Mouse (Mus musculus) megakaryocyte, embryonic 14.5 days (primary cell): ENCODE measurements around the gene Gm5431. TPM values are rescaled to one million over a fixed set of nuclear protein-coding genes. Genes with fewer than 3 reads are reported as not detected.
A peak's percentile ranks its signal among the peaks of the same experiment; 100 is the strongest.
"Not testable (repeated sequence)": the region's sequence is repeated elsewhere in the genome, so short reads cannot be mapped to it uniquely, and the experiment has no call there.

Experiments
- H3K27me3 ChIP-seq: replicated peaks from 2 replicates; pipeline ENCODE3; 2012; ENCODE audit warnings: inconsistent platforms
- H3K36me3 ChIP-seq: replicated peaks from 2 replicates; pipeline ENCODE3; 2012; ENCODE audit warnings: low read length, inconsistent platforms, mixed read lengths
- H3K4me1 ChIP-seq: 2 replicates; pipeline ENCODE4 v1.6.1; 2012; ENCODE audit warnings: inconsistent platforms
- H3K4me3 ChIP-seq: replicated peaks from 2 replicates; pipeline ENCODE3; 2012; ENCODE audit warnings: moderate library complexity, mild to moderate bottlenecking, inconsistent platforms
- H3K9me3 ChIP-seq: 2 replicates; pipeline ENCODE4 v1.6.1; 2012; ENCODE audit warnings: inconsistent platforms
- FLI1 ChIP-seq: IDR thresholded peaks from 2 replicates; pipeline ENCODE4 v1.6.1; 2012; ENCODE audit warnings: low read length, inconsistent platforms, mixed read lengths
- GATA1 ChIP-seq: IDR thresholded peaks from 3 replicates; pipeline ENCODE4 v1.6.1; 2012; ENCODE audit warnings: mixed read lengths, low read length, inconsistent platforms, borderline replicate concordance
- polyA plus RNA-seq: library from polyadenylated mRNA; stranded (reverse); fragments of >175 nt; gene quantifications from 2 replicates; pipeline ENCODE4 v1.2.3, GENCODE M21; 2012; ENCODE audit warnings: low replicate concordance; ENCODE audit not compliant: insufficient read depth

Gene Gm5431
- polyA plus RNA-seq, result 0.45 TPM in 1 of 2 replicates, not detected in the other

DNA sequence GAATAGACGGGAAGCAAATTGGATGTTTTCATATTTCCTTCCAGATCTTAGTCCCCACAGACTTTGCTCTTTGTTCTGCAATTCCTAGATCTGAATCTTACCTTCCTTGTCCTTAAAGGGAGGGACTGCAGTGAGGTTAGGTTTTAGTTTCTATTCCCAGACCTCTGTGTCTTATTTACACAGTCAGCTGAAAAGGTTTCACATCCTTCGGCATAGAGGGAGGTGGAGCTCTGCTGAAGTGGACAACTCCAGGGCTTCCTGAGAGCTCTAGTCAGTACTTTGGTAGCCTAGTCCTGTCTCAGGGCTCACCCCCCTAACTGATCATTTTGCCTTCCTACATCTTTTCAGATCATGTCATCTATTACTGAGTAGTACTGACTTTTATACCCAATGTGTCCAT is at the start of gene Gm5431:
Gm5431 (minus strand) TSS at position 194 of the 400 bp plus-strand sequence.
- Histone ChIP-seq H3K4me1 (peaks cover 30% of the 10 kb centered on the region), H3K27me3 (peaks cover 3% of the 10 kb centered on the region), H3K9me3 (no peaks in the 10 kb centered on the region), H3K36me3 (no peaks in the 10 kb centered on the region), H3K4me3 (peak within 1 kb of the TSS; percentile 66)
- TF ChIP-seq GATA1, result no peak
- no peak for TF ChIP-seq FLI1

DNA sequence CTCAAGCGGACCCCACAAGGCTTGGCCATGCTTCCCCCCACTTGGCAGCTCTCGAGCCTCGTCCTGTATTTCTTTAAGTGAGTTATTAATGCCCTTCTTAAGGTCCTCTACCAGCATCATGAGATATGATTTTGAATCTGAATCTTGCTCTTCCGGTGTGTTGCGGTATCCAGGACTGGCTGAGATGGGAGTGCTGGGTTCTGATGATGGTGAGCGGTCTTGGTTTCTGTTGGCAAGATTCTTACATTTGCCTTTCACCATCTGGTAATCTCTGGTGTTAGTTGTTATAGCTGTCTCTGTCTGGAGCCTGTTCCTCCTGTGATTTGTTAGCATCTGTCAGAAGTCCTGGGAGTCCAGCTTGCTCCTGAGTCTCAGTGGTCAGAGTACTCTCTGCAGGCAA is 44.1 kb upstream of the Gm5431 start, which contains the start of gene Psme2b:
Psme2b (minus strand) TSS at position 101 of the 400 bp plus-strand sequence.
- H3K4me1 ChIP-seq, H3K4me3 ChIP-seq, H3K36me3 ChIP-seq, H3K9me3 ChIP-seq, H3K27me3 ChIP-seq: not testable (repeated sequence)

DNA sequence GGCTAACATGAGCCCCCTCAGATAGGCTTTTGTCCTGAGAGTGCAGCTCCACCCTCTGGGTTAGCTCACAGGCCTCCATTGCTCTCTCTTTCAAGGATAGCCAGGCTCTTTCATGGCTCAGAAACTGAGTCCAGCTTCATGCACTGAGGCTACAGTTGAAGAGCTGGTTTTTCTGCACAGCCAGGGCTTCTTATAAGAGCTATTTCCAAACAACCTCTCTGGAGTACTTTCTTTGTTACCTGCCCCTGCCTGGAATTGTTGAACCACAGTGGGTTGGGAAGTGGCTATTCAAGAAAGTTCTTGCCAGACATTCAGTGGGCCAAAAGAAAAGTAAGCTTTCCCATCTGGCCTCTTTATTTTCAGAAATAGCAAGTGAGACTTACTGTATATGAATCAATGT is 37.3 kb upstream of the Gm5431 start:
- H3K9me3 ChIP-seq, H3K4me1 ChIP-seq, H3K27me3 ChIP-seq, H3K36me3 ChIP-seq, H3K4me3 ChIP-seq: not testable (repeated sequence)

DNA sequence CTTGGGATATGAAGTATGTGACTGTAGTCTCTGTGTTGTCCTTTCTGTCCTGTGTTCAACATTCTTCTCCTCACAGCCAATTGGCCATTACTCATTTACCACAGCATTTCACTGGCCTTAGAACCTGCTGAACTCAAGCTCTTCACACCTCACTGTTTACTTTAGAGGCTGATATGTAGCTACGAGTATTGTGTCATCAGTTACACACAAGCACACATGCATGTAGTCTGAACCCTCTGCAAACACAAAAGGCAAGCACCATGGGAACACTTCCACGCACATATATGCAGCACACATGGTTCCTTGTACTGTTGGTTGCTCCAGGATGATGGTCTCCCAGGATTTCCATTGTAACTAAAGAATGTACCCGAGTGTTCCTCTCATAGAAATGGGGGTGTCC is 33.3 kb upstream of the Gm5431 start:
- H3K4me1 ChIP-seq, H3K9me3 ChIP-seq, H3K36me3 ChIP-seq, H3K27me3 ChIP-seq, H3K4me3 ChIP-seq: not testable (repeated sequence)

DNA sequence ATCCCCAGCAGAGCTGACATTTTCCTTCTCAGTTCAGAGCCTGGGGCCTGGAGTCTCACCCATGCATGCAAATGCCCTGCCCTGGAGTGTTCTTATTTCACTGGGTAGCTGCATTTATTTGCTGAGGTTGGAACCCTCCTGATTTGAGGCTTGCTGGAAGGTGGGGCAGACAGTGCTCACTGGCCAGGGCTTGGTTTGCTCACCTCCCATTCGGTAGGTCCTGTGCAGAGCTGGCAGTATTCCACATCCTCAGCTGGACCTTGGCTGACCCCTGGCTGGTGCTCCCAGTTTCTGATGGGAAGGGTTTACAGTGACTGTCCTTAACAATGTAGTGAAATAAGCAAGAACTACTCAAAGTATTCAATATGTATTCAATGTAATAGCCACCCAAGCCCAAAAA is 31.9 kb upstream of the Gm5431 start:
- H3K4me1 ChIP-seq, H3K27me3 ChIP-seq, H3K9me3 ChIP-seq: not testable (repeated sequence)

DNA sequence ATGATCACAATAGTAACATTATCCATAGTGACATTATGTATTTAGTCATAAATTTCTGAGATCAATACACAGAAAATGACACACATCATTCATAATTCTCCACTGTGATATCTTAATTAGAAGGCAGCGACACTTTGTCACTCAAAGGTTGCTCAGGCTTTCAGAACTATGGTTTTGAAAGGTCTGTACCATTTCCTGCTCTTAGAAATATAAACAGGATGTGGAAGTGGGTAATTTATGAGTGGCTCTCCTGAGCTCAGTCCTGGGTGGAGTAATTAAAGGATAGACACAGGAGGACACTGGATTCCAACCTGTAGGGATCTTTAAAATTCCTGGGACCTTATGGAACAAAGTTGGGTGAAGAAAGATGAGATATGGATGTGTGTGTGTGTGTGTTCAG is 31.4 kb upstream of the Gm5431 start:
- not testable (repeated sequence) for H3K4me1 ChIP-seq, H3K27me3 ChIP-seq, H3K9me3 ChIP-seq, H3K36me3 ChIP-seq, H3K4me3 ChIP-seq

More for the DNA sequence above, 31.9 kb upstream of the Gm5431 start:
- not testable (repeated sequence) for H3K36me3 ChIP-seq, H3K4me3 ChIP-seq

DNA sequence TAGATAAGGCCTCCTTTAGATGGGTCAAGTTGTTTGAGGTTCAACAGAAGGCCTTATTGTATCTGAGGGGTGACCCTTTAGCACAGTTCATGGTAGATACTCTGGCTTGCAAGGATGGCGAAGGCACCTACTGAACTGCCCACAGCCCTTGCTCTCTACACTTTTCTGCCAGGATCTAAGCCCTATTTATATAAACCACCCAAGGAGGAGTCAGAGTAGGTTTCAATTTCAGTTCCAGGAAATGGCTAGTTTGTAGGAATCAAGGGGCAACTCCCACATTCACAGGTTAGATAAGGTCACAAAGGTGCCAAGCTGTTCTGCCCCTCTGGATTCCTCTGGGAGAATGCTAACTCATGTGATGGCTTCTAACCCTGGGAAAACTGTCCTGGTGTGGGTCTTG is 26.1 kb upstream of the Gm5431 start:
- H3K9me3 ChIP-seq, H3K36me3 ChIP-seq, H3K27me3 ChIP-seq, H3K4me3 ChIP-seq: not testable (repeated sequence)
- H3K4me1 ChIP-seq, result peaks cover 10% of the 10 kb centered on the region

DNA sequence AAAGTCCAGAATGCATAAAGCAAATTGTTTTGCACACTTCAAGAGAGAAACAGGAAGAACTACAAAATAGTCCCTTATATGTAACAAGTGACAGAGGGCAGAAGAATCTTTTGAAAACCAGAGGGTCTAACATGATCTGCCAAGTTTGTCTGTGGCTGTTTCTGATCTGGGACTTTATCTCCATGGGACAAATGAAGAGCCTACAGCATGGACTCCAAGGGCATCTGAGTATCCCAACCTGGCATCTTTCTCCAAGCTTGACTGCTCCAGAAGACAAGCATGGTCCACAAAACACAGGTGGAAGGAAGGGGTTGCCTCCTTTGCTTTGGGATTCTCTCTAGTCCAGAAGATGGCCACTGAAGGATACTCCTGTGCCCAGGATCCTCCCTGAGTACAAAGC is 24.4 kb upstream of the Gm5431 start:
- H3K9me3 ChIP-seq, H3K4me3 ChIP-seq, H3K27me3 ChIP-seq, H3K36me3 ChIP-seq: not testable (repeated sequence)
- peaks cover 10% of the 10 kb centered on the region for H3K4me1 ChIP-seq

DNA sequence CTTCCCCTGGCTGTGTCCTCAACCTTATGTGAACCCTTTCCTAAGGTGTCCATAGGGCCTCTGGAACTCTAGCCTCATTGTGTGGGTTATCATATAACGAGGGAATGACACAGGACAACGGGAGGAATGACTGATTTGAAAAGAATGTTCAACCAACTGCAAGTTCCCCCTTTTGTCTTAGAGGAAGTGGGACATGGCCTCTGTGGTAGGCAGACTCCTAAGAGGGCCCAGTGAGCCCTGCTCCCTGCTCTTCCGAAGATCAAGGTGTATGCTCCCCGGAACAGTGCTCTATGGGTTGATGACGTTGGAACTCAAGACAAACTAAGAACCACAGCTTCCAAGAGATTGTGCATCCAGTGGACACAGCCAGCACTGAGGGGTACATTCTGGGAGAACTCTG is 21.8 kb upstream of the Gm5431 start:
- H3K9me3 ChIP-seq, H3K27me3 ChIP-seq, H3K4me3 ChIP-seq, H3K36me3 ChIP-seq: not testable (repeated sequence)
- peaks cover 10% of the 10 kb centered on the region for H3K4me1 ChIP-seq

DNA sequence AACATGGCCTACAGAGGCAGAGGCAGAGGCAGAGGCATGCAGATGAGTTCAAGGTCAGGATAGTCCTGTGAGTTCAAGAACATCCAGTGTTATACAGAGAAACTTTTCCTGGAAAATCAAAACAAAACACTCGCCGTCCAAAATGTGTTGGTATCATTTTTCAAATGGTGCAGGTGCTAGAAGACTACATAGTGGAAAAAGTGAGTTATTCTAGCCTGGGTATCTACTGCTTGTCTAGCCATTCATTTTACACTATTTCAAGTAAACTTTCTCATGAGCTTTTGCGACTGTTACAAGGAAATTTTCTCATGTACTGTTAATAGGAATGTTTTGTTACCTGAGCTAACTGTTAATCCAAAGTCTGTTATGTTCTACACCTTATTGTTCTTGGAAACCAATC is 16.4 kb upstream of the Gm5431 start:
- 0 out of 2 replicates have a peak, but pooled peaks cover 3% of the 10 kb centered on the region for H3K4me1 ChIP-seq
- H3K4me3 ChIP-seq, result no peak overlapping the region
- no peaks in the 10 kb centered on the region for H3K9me3 ChIP-seq
- no peak for TF ChIP-seq FLI1
- TF ChIP-seq GATA1, result no peak
- no peaks in the 10 kb centered on the region for H3K27me3 ChIP-seq
- H3K36me3 ChIP-seq, result no peaks in the 10 kb centered on the region

DNA sequence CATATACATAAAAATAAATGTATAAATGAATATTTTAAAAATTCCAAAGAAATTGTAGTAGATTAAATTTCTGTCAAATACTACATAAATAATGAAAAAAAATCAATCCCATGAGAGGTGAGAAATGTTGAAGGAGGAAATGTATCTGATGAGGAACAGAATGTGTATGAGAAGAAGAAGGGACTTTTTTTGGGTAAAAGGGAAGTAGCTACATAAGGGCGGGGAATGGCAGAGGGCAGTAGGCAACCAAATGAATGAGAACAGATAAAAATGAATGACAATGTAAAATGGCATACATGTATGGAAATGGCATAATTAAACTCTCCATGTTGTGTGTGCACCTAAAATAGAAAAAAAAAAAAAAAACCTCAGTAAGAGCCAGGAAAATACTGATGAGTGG is 11.6 kb upstream of the Gm5431 start:
- Histone ChIP-seq H3K9me3 (no peaks in the 10 kb centered on the region), H3K27me3 (no peaks in the 10 kb centered on the region), H3K4me3 (no peak overlapping the region), H3K4me1 (peaks cover 6% of the 10 kb centered on the region), H3K36me3 (no peaks in the 10 kb centered on the region)
- no peak for TF ChIP-seq FLI1
- TF ChIP-seq GATA1, result no peak

DNA sequence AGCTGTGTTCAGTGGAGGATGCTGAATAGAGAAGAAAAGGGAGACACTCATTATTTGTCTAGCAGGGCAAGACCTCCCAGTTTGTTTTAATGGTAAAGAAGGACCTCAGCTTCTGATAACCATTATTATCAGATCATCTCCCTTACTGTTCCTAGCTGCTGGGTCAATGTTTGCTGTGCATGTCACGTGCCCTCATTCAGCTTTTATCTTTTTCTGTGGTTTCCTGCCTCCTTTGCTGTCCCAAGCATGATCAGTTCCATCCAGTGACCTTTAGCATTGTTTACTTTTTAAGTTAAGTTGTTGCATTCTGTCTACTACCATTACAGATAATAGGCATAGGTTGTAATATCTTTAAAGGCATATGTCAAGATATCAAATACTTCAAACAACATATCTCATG is 6.4 kb upstream of the Gm5431 start:
- TF ChIP-seq GATA1 (no peak), FLI1 (no peak)
- no peaks in the 10 kb centered on the region for H3K36me3 ChIP-seq
- peaks cover 11% of the 10 kb centered on the region for H3K4me1 ChIP-seq
- no peaks in the 10 kb centered on the region for H3K9me3 ChIP-seq
- peaks cover 3% of the 10 kb centered on the region for H3K27me3 ChIP-seq
- no peak overlapping the region for H3K4me3 ChIP-seq

DNA sequence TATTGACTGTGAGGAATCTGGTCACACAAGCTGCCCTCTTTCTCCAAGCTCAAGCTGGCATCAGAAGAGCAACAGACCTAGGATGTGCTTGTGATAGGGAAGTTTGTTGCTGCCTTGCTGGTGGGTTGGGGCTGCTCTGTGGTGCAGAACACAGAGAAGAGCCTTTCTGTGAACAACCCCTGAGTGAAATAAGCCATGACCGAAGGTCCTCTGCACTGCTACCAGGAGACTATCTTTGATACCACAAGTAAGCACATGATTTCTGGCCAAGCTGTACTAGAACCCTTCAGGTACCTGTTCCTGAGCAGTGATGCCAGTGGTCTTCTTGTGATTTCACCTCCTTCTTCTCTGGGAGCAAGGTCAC is 465 bp downstream of the Gm5431 start:
- H3K36me3 ChIP-seq, H3K27me3 ChIP-seq, H3K9me3 ChIP-seq: not testable (repeated sequence)
- Histone ChIP-seq H3K4me3 (peak overlapping the region; percentile 66), H3K4me1 (peaks cover 30% of the 10 kb centered on the region)

DNA sequence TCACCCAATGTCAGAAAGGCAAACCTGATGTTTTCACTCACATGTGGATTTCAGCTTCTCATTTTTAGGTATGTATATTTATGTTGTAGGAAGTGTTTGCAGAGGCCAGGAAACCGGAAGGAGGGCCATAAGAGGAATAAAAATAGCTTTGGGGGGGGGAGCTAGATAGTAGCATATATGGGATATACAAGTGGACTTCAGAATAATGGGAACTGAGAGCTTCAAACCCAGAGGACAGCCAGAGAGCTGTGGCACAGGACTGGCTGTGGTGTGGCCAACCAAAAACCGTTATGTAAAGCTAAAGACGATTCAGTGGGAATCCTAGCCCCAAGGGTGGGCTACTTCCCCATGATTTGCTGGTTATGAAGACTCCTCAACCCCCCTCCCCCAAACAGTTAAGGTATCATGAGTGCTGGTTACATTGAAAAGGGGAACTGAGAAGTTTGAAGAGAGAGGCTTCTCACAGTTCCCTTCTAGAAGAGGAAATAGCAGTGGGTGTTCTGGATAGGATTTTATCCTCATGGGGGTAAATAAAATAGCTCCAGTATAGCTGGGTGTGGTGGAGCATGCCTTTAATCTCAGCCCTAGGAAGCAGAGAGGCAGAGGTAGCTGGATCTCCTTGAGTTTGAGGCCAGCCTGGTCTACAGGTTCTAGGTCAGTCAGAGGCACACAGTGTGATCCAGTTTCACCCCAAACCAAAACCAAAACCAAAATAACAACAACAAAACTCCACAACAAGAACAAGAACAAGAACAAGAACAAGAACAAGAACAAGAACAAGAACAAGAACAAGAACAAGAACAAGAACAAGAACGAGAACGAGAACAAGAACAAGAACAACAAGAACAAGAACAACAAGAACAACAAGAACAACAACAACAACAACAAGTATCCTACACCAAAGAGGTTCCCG is 1.1 kb downstream of the Gm5431 start:
- H3K36me3 ChIP-seq, H3K4me3 ChIP-seq, H3K9me3 ChIP-seq, H3K27me3 ChIP-seq: not testable (repeated sequence)
- peaks cover 30% of the 10 kb centered on the region for H3K4me1 ChIP-seq
